Mouse (Mus musculus): ENCODE results near the gene Mta2.

The Mta2 gene

DNA sequence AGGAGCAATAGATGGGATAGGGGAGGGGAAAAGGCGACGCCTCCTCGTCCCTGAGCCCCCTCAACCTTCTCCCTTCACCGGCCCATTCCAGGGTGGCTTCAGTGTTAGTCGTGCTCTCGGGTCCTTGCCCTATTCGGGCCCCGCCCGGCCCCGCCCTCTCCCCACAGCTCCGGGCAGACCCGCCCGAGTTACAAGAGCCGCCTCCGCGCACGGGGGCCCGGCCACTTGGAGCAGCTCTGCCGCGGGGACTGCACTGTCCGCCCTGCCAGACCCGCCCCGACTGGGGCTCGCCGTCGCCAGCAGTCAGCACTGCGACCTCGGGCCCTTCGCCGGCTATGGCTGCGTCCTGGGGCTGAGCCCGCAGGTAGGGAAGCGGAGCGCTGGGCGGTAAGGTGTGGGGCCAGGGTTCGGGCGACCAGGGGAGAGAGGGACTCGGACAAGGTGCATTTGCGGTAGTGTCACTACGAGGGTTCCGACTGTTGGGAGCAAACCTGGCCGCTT lies 47.4 kb downstream of the Mta2 start, which contains the start of gene Ahnak:
Gene Ahnak (plus strand): TSS at position 219 of the 501 bp plus-strand sequence.
- Histone ChIP-seq H3K4me1 (replicated peaks; ENCODE audit: low read depth, low read length) (peaks cover 64% of the 10 kb centered on the region), H3K9me3 (ENCODE audit: low read length) (no peaks in the 10 kb centered on the region), H3K27me3 (ENCODE audit: insufficient read depth, low read length) (peaks cover 21% of the 10 kb centered on the region), H3K4me3 (replicated peaks; ENCODE audit: low read length) (peak within 1 kb of the TSS; percentile 87), H3K36me3 (ENCODE audit: insufficient read depth, low read length) (no peaks in the 10 kb centered on the region)
- TF ChIP-seq CTCF (conservative IDR thresholded peaks at IDR 0.05; ENCODE audit: low read length) (no peak), POU5F1 (IDR thresholded peaks at IDR 0.05; ENCODE audit: borderline replicate concordance, low read length) (no peak), NANOG (IDR thresholded peaks at IDR 0.05; ENCODE audit: borderline replicate concordance, low read length) (no peak)

DNA sequence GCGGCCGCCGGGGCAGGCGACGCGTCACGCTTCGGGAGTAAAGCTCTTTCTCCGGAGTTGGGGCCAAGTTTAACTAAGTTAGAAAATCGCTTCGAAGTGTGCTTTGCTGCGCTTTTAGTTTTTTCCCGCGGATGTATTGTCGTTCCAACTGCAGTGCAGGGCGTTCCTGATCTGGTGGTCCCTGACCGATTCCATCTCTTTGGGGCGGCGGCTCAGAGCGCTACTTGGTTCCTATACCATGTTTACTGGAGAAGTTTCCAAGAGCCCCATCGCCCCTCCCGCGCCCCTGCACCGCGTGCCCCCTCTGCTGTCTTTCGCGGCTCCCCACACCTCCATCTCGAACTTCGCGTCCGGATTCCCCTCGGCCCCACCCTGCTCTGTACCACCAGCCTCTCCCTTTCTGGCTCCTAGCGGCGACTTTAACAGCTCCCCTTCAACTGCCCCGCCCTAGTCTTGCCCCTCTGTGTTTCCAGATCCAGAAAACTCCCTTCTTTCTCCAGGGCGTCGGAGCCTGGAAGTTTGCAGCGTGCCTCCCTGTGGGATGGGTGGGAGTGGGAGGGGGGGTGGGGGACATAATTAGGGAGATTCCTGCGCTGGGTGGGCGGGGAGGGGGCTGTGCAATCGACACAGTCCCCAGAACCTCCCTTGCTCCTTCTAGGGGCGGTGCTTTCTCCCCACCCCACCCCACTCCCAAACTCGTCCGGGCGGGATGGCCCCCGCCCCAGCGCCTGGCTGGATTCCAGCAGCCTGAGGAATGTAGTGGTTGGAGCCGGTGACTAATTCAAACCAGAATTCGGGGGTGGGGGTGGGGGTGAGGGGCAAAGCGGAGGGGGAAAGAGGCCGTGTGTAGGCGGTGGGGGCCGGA lies 48.1 kb downstream of the Mta2 start:
- peaks cover 21% of the 10 kb centered on the region for H3K27me3 ChIP-seq (ENCODE audit: insufficient read depth, low read length)
- TF ChIP-seq POU5F1 (IDR thresholded peaks at IDR 0.05; ENCODE audit: borderline replicate concordance, low read length) (no peak), NANOG (IDR thresholded peaks at IDR 0.05; ENCODE audit: borderline replicate concordance, low read length) (no peak), CTCF (conservative IDR thresholded peaks at IDR 0.05; ENCODE audit: low read length) (no peak)
- H3K36me3 ChIP-seq (ENCODE audit: insufficient read depth, low read length): no peaks in the 10 kb centered on the region
- no peaks in the 10 kb centered on the region for H3K9me3 ChIP-seq (ENCODE audit: low read length)
- H3K4me1 ChIP-seq (replicated peaks; ENCODE audit: low read depth, low read length): peaks cover 64% of the 10 kb centered on the region
- peak overlapping the region; percentile 87 for H3K4me3 ChIP-seq (replicated peaks; ENCODE audit: low read length)

DNA sequence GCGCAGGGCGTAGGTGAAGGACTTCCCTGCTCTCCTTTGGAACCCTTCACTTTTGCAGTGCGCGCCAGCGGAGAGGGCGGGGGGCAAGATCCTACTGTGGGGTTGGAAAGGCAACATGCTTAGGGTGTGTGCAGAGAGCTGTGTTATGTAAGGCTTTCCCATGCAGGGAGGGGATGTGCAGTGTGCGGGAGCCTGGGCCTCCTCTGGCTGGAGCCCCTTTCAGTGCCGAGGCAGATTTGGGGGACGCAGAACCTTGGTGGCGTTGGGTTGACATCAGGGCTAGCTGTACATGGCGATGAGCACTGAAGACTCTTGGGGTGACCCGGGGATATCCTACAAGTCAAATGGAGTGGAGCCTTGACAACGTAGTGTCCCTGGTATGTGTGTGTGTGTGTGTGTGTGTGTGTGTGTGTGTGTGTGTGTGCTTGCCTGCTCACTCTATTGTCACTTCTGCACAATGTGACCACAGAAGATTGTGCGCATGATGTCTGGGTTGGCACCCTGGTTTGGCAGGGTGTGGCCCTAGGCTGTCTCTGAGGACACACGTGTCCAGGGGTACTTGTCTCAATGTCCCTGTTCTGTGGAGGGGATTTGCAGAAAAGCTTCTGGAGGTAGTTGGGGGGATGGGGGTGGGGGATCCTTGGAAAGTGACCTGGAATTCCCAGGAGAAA lies 48.9 kb downstream of the Mta2 start:
- Histone ChIP-seq H3K4me3 (replicated peaks; ENCODE audit: low read length) (peak overlapping the region; percentile 79), H3K27me3 (ENCODE audit: insufficient read depth, low read length) (peaks cover 21% of the 10 kb centered on the region), H3K36me3 (ENCODE audit: insufficient read depth, low read length) (no peaks in the 10 kb centered on the region), H3K9me3 (ENCODE audit: low read length) (no peaks in the 10 kb centered on the region), H3K4me1 (replicated peaks; ENCODE audit: low read depth, low read length) (peaks cover 70% of the 10 kb centered on the region)
- TF ChIP-seq CTCF (conservative IDR thresholded peaks at IDR 0.05; ENCODE audit: low read length): no peak
- TF ChIP-seq POU5F1 (IDR thresholded peaks at IDR 0.05; ENCODE audit: borderline replicate concordance, low read length): no peak
- no peak for TF ChIP-seq NANOG (IDR thresholded peaks at IDR 0.05; ENCODE audit: borderline replicate concordance, low read length)

DNA sequence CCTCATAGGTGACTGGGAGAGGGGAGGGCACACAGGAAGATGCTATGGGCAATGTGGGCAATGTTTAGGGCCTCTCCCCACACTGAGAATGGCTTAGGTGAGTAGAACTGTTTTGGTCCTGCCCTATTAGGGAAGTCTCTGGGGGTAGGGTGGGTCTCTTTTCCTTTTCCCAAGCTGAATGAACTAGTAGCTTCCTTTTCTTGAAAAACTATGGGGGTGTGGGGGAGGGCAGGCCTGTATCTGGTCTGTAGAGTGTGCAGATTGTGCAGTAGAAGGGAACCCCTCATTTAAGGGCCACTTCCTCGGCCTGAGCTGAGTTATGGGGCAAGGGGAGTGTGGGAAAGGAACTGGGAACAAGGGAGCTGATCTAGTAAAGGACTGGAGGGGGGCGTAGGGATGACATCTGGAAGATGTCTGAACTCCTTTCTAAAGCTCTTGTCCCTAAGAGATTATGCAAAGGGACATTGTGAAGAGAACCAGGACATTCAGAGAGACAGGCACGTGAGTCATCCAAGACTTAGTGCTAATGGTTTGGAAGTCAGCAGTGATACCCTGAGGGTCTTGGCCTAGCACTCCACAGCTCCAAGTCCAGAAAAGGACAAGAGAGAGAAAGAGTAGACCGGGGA lies 49.7 kb downstream of the Mta2 start:
- no peaks in the 10 kb centered on the region for H3K36me3 ChIP-seq (ENCODE audit: insufficient read depth, low read length)
- H3K4me1 ChIP-seq (replicated peaks; ENCODE audit: low read depth, low read length): peaks cover 77% of the 10 kb centered on the region
- H3K9me3 ChIP-seq (ENCODE audit: low read length): no peaks in the 10 kb centered on the region
- no peak for TF ChIP-seq POU5F1 (IDR thresholded peaks at IDR 0.05; ENCODE audit: borderline replicate concordance, low read length)
- TF ChIP-seq NANOG (IDR thresholded peaks at IDR 0.05; ENCODE audit: borderline replicate concordance, low read length): no peak
- TF ChIP-seq CTCF (conservative IDR thresholded peaks at IDR 0.05; ENCODE audit: low read length): no peak
- peaks cover 18% of the 10 kb centered on the region for H3K27me3 ChIP-seq (ENCODE audit: insufficient read depth, low read length)
- peak overlapping the region; percentile 79 for H3K4me3 ChIP-seq (replicated peaks; ENCODE audit: low read length)

DNA sequence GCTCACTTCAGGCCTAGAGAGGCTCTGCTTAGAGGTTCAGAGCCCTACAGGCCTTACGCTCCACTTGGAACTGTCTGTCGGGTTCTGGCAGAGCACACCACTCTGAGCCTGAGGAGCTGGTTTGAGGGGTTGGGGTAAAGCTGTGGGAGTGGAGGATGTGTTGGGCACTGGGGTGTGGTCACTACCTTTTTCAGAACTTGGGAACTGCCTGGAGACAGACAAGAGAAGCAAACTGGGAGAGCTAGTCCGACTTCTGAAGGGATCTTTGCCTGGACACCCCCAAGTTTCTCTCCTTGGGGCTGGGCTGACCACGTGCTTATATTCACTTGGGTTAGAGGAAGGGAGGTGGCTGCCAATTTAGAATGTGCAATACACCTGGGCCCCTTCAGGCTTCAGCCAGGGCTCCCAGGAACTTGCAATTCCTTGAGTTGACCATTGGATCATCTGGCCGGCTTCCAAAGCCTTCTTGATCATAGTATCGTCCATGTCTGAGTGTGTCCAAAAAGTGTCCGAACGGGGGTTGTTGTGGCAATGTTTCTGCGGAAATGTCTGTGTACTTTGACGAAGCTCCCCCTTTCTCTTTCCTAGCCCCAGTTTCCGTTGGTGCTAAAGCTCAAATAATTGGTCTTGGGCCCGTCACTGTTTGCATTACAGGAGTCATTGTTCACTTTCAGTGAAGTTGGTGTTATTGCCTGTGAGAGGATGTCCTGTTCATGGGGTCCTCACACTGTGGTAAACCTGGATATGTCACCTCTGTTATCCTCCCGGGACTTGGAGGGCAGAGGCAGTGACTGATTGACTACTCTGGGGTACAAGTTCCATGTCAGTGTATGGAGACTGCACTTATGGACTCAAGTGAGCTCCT lies 50.4 kb downstream of the Mta2 start:
- peaks cover 85% of the 10 kb centered on the region for H3K4me1 ChIP-seq (replicated peaks; ENCODE audit: low read depth, low read length)
- H3K27me3 ChIP-seq (ENCODE audit: insufficient read depth, low read length): peaks cover 17% of the 10 kb centered on the region
- H3K4me3 ChIP-seq (replicated peaks; ENCODE audit: low read length): peak overlapping the region; percentile 79
- no peaks in the 10 kb centered on the region for H3K36me3 ChIP-seq (ENCODE audit: insufficient read depth, low read length)
- TF ChIP-seq NANOG (IDR thresholded peaks at IDR 0.05; ENCODE audit: borderline replicate concordance, low read length): no peak
- no peak for TF ChIP-seq POU5F1 (IDR thresholded peaks at IDR 0.05; ENCODE audit: borderline replicate concordance, low read length)
- no peak for TF ChIP-seq CTCF (conservative IDR thresholded peaks at IDR 0.05; ENCODE audit: low read length)
- H3K9me3 ChIP-seq (ENCODE audit: low read length): no peaks in the 10 kb centered on the region

DNA sequence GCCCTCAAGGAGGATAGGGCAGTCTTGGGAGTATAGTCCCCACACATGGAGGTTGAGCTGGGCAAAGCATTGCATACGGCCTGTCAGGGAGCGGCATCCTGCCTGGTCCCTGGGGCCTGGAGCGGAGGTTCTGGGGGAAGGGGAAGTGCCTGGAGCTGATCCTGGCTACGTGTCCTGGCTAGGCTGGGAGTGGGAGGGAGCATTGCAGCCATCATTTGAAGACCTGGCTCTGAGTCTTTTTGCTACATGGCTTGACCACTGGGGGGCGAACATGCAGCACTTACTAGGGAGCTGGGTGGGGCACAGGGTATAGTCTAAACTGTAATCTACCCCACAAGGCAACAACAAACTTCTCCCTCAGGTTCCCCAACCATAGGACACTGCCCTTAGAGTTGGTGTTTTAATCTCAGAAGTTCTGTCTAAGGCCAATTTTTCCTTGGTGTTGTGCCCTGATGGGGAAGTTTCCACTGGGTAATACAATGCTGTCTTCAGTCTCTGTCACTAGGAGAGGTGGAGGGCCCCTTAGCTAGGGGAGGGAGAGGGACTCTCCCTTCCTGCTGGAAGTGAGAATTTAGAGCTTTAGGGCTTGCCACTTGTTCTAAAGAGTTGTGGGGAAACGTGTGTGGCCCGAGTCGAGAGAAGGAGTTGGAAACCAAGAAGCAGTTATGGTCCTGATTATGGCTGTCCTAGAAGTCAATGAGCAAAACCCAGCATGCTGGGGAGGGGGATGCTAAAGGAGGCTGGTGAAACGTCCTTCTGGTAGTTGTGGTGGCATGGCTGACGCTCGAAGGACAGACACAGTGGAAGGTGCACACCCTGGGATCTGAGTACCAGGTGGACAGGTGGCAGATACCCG lies 51.3 kb downstream of the Mta2 start:
- H3K36me3 ChIP-seq (ENCODE audit: insufficient read depth, low read length): no peaks in the 10 kb centered on the region
- TF ChIP-seq CTCF (conservative IDR thresholded peaks at IDR 0.05; ENCODE audit: low read length) (peak; percentile 62), POU5F1 (IDR thresholded peaks at IDR 0.05; ENCODE audit: borderline replicate concordance, low read length) (no peak), NANOG (IDR thresholded peaks at IDR 0.05; ENCODE audit: borderline replicate concordance, low read length) (no peak)
- peaks cover 9% of the 10 kb centered on the region for H3K27me3 ChIP-seq (ENCODE audit: insufficient read depth, low read length)
- no peaks in the 10 kb centered on the region for H3K9me3 ChIP-seq (ENCODE audit: low read length)
- peak overlapping the region; percentile 79 for H3K4me3 ChIP-seq (replicated peaks; ENCODE audit: low read length)
- peaks cover 85% of the 10 kb centered on the region for H3K4me1 ChIP-seq (replicated peaks; ENCODE audit: low read depth, low read length)

DNA sequence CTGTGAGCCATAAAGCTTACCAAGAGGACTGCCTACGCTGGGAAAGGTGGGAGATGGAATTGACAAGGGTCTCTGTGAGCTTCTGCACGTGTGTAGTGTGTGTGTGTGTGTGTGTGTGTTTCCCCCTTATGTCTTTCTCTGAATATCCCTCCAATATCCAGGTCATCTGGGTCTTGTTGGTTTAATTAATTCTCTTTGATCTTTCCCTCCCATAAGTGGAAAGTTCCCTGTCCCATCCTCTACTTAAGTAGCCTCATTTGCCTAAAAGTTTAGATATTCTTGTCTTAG lies 51.9 kb downstream of the Mta2 start:
- no peaks in the 10 kb centered on the region for H3K36me3 ChIP-seq (ENCODE audit: insufficient read depth, low read length)
- peaks cover 3% of the 10 kb centered on the region for H3K27me3 ChIP-seq (ENCODE audit: insufficient read depth, low read length)
- peaks cover 85% of the 10 kb centered on the region for H3K4me1 ChIP-seq (replicated peaks; ENCODE audit: low read depth, low read length)
- H3K4me3 ChIP-seq (replicated peaks; ENCODE audit: low read length): no peak overlapping the region
- TF ChIP-seq NANOG (IDR thresholded peaks at IDR 0.05; ENCODE audit: borderline replicate concordance, low read length): no peak
- TF ChIP-seq POU5F1 (IDR thresholded peaks at IDR 0.05; ENCODE audit: borderline replicate concordance, low read length): no peak
- no peak for TF ChIP-seq CTCF (conservative IDR thresholded peaks at IDR 0.05; ENCODE audit: low read length)
- no peaks in the 10 kb centered on the region for H3K9me3 ChIP-seq (ENCODE audit: low read length)

Measured in E14TG2a.4 (cell line).